Mouse (Mus musculus) forebrain, embryonic 15.5 days (tissue): ENCODE measurements around the gene Pikfyve. TPM values are rescaled to one million over a fixed set of nuclear protein-coding genes. Genes with fewer than 3 reads are reported as not detected.

Source experiments
- ATAC-seq: fragments of 200-750 bp; cut with Nextera tagmentation; replicated peaks from 2 replicates; pipeline ENCODE4 v1.8.0; 2017; ENCODE audit warnings: mild to moderate bottlenecking, moderate TSS enrichment, moderate library complexity
- H3K27ac ChIP-seq: fragments of 300-500 bp; sonication (generic); replicated peaks from 2 replicates; pipeline ENCODE4 v1.5.1; 2015; ENCODE audit warnings: mild to moderate bottlenecking, inconsistent platforms
- H3K27me3 ChIP-seq: fragments of 300-500 bp; sonication (generic); 2 replicates; pipeline ENCODE4 v1.6.1; 2015; ENCODE audit warnings: inconsistent platforms
- H3K36me3 ChIP-seq: fragments of 300-500 bp; sonication (generic); 2 replicates; pipeline ENCODE4 v1.6.1; 2015; ENCODE audit warnings: mild to moderate bottlenecking, inconsistent platforms
- H3K4me1 ChIP-seq: fragments of 300-500 bp; sonication (generic); 2 replicates; pipeline ENCODE4 v1.6.1; 2015; ENCODE audit warnings: inconsistent platforms
- H3K4me2 ChIP-seq: fragments of 300-500 bp; sonication (generic); replicated peaks from 2 replicates; pipeline ENCODE4 v1.6.1; 2015; ENCODE audit warnings: mild to moderate bottlenecking, inconsistent platforms
- H3K4me3 ChIP-seq: fragments of 300-500 bp; sonication (generic); 2 replicates; pipeline ENCODE4 v1.5.1; 2015; ENCODE audit warnings: mild to moderate bottlenecking, inconsistent platforms
- H3K9ac ChIP-seq: fragments of 300-500 bp; sonication (generic); replicated peaks from 2 replicates; pipeline ENCODE4 v1.6.1; 2015; ENCODE audit warnings: mild to moderate bottlenecking, inconsistent platforms
- H3K9me3 ChIP-seq: fragments of 300-500 bp; sonication (generic); 2 replicates; pipeline ENCODE4 v1.6.1; 2016; ENCODE audit warnings: inconsistent platforms
- WGBS: fragments of 180-500 bp; shearing (Covaris S2); methylation state at CpG from one replicate; pipeline ENCODE4 v1.1.7; 2015; ENCODE audit warnings: mixed read lengths; 5-methylcytosine and 5-hydroxymethylcytosine counted together
- polyA plus RNA-seq: library from polyadenylated mRNA; unstranded; fragments of >200 nt; fragmentation: Nextera tagmentation; extraction: Ambion mirVana; gene quantifications from 2 replicates; pipeline ENCODE4 v1.2.1, GENCODE M21; 2015

Pikfyve gene
- polyA plus RNA-seq, 1 experiment from 2014 or later = 16.5 TPM

GRCm38 (mm10) chr1:65245637-65246036 is 59.2 kb downstream of the Pikfyve start:
- Histone ChIP-seq H3K36me3 (peaks cover 19% of the 10 kb centered on the region), H3K4me1 (no peaks in the 10 kb centered on the region), H3K27me3 (no peaks in the 10 kb centered on the region), H3K9ac (no peak overlapping the region), H3K9me3 (no peaks in the 10 kb centered on the region), H3K4me2 (no peak overlapping the region), H3K4me3 (no peak overlapping the region), H3K27ac (no peak overlapping the region)
- 90% methylated on average over 1 of the region's 1 CpGs for WGBS
- ATAC-seq = no peak

- Histone ChIP-seq H3K9me3 (no peaks in the 10 kb centered on the region), H3K27ac (no peak overlapping the region), H3K27me3 (no peaks in the 10 kb centered on the region), H3K4me3 (no peak overlapping the region), H3K36me3 (0 out of 2 replicates have a peak, but pooled peaks cover 3% of the 10 kb centered on the region), H3K4me2 (no peak overlapping the region), H3K4me1 (no peaks in the 10 kb centered on the region), H3K9ac (no peak overlapping the region)
- no peak for ATAC-seq
- WGBS = 71% methylated on average over 3 of the region's 3 CpGs
Measured at GRCm38 (mm10) chr1:65280461-65280860, 94.0 kb downstream of the Pikfyve start.

GRCm38 (mm10) chr1:65281756-65282155 is 95.3 kb downstream of the Pikfyve start, which contains the start of gene Pth2r:
TSS of gene Pth2r (plus strand) at chr1:65282056.
- Histone ChIP-seq H3K4me1 (no peaks in the 10 kb centered on the region), H3K36me3 (0 out of 2 replicates have a peak, but pooled peaks cover 2% of the 10 kb centered on the region), H3K9me3 (no peaks in the 10 kb centered on the region), H3K9ac (no peak within 1 kb of the TSS), H3K4me2 (no peak within 1 kb of the TSS), H3K4me3 (no peak within 1 kb of the TSS), H3K27ac (no peak within 1 kb of the TSS), H3K27me3 (no peaks in the 10 kb centered on the region)
- no peak for ATAC-seq
- WGBS = 69% methylated on average over 6 of the region's 6 CpGs

GRCm38 (mm10) chr1:65282766-65283165 is 96.3 kb downstream of the Pikfyve start:
- Histone ChIP-seq H3K27ac (no peak overlapping the region), H3K4me3 (no peak overlapping the region), H3K4me2 (no peak overlapping the region), H3K4me1 (no peaks in the 10 kb centered on the region), H3K27me3 (no peaks in the 10 kb centered on the region), H3K36me3 (no peaks in the 10 kb centered on the region), H3K9me3 (no peaks in the 10 kb centered on the region), H3K9ac (no peak overlapping the region)
- ATAC-seq = peak; percentile 88
- 10% methylated on average over 6 of the region's 6 CpGs for WGBS

- H3K27ac ChIP-seq = no peak overlapping the region
- ATAC-seq = no peak
- peaks cover 11% of the 10 kb centered on the region for H3K4me1 ChIP-seq
- H3K4me2 ChIP-seq = no peak overlapping the region
- H3K4me3 ChIP-seq = no peak overlapping the region
- no peak overlapping the region for H3K9ac ChIP-seq
- H3K9me3 ChIP-seq = no peaks in the 10 kb centered on the region
- H3K36me3 ChIP-seq = no peaks in the 10 kb centered on the region
- peaks cover 11% of the 10 kb centered on the region for H3K27me3 ChIP-seq
- 81% methylated on average over 3 of the region's 3 CpGs for WGBS
Measured at GRCm38 (mm10) chr1:65308476-65308875, 122.0 kb downstream of the Pikfyve start.

DNA sequence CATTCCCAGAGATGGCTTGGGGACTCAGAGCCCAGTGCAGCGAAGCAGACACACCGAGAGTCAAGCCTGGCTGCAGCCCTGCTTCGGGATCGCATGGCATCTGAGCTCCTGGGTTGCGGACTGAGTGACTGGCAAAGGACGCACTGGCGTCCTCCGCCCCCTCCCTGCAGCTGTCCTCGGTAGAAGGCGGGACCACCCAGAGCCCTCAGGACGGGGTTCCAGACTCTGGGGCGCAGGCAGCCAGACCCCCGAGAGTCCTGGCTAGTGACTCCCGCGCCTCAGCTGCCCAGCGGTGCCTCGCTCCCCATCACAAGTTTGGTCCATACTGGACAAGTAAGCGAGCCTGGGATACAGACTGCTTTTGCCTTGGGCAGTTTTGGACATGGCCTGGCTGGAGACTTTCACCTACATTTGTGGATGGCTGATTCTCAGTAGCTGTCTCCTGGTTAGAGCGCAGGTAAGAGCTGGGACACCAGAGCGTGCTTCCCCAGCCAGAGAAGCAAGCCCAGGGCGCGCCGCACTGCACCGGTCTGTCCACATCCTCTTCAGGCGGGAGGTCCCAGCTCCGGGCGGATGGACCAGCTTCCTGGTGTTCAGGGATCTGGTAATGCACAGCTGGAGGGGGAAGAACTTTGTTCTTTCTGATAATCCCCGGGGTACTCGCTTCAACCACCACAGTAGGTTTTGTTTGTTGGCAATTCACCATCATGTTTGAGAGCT is 124.9 kb downstream of the Pikfyve start:
- Histone ChIP-seq H3K27me3 (peaks cover 11% of the 10 kb centered on the region), H3K27ac (no peak overlapping the region), H3K4me1 (peaks cover 11% of the 10 kb centered on the region), H3K4me3 (peak overlapping the region; percentile 40), H3K36me3 (no peaks in the 10 kb centered on the region), H3K9ac (peak overlapping the region; percentile 45), H3K9me3 (no peaks in the 10 kb centered on the region), H3K4me2 (peak overlapping the region; percentile 76)
- WGBS = under 1% methylated on average over 29 of the region's 29 CpGs
- ATAC-seq = peak; percentile 87

GRCm38 (mm10) chr1:65312118-65312517 is 125.6 kb downstream of the Pikfyve start:
- 13% methylated on average over 7 of the region's 7 CpGs for WGBS
- ATAC-seq = peak; percentile 38
- no peak overlapping the region for H3K9ac ChIP-seq

DNA sequence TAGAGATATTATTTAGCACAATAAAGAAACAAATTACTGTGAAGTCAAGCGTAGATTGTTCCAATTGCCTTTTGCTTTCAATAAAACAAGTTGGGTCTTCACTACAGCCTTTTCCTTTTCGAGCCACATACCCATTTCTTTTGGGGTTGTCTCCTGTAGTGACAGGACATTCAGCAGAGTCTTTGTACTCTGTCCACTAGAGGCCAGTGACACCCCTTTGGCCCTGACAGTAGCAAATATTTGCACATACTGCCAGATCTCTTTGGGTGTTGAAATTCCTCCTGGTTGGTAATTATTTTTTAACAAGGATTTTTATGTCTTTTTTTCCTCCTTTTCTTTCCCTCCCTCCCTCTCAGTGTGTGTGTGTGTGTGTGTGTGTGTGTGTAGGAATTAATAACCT is 126.4 kb downstream of the Pikfyve start:
- ATAC-seq = no peak

More at GRCm38 (mm10) chr1:65312118-65312517, 125.6 kb downstream of the Pikfyve start:
- Histone ChIP-seq H3K4me1 (peaks cover 11% of the 10 kb centered on the region), H3K4me3 (peak overlapping the region; percentile 40), H3K36me3 (no peaks in the 10 kb centered on the region), H3K9me3 (no peaks in the 10 kb centered on the region), H3K27me3 (peaks cover 11% of the 10 kb centered on the region), H3K27ac (no peak overlapping the region), H3K4me2 (peak overlapping the region; percentile 76)

GRCm38 (mm10) chr1:65314054-65315021 is 127.9 kb downstream of the Pikfyve start:
- WGBS = 57% methylated on average over 13 of the region's 13 CpGs
- H3K27ac ChIP-seq = no peak overlapping the region
- ATAC-seq = no peak
- peaks cover 11% of the 10 kb centered on the region for H3K4me1 ChIP-seq
- H3K9ac ChIP-seq = no peak overlapping the region
- no peak overlapping the region for H3K4me2 ChIP-seq
- no peaks in the 10 kb centered on the region for H3K36me3 ChIP-seq
- peaks cover 11% of the 10 kb centered on the region for H3K27me3 ChIP-seq
- no peaks in the 10 kb centered on the region for H3K9me3 ChIP-seq
- H3K4me3 ChIP-seq = no peak overlapping the region

More for the DNA sequence above, 126.4 kb downstream of the Pikfyve start:
- Histone ChIP-seq H3K9me3 (no peaks in the 10 kb centered on the region), H3K9ac (no peak overlapping the region), H3K4me3 (no peak overlapping the region), H3K4me1 (peaks cover 11% of the 10 kb centered on the region), H3K36me3 (no peaks in the 10 kb centered on the region), H3K27me3 (peaks cover 11% of the 10 kb centered on the region), H3K27ac (no peak overlapping the region), H3K4me2 (no peak overlapping the region)
- 51% methylated on average over 2 of the region's 2 CpGs for WGBS

DNA sequence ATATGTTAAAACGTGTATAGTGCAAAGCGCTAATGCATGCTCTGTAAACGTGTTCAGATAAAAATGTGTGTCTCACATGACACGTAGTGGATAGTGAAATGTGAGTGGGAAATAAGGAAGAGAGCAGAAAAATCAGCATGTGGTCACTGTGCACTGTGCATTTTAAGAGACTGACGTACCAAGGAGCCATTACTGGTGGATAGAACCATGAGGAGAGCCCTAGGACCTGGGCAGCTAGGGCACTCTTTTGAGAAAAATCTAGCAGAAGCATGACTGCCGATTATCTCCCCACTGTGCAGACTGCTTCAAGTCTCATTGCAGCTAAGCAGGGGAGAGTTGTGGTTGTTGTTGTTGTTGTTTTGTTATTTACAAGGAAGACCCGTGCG is 128.5 kb downstream of the Pikfyve start:
- Histone ChIP-seq H3K4me2 (no peak overlapping the region), H3K9me3 (no peaks in the 10 kb centered on the region), H3K36me3 (no peaks in the 10 kb centered on the region), H3K4me1 (peaks cover 11% of the 10 kb centered on the region), H3K9ac (no peak overlapping the region), H3K4me3 (no peak overlapping the region), H3K27ac (no peak overlapping the region), H3K27me3 (peaks cover 11% of the 10 kb centered on the region)
- 85% methylated on average over 8 of the region's 8 CpGs for WGBS
- no peak for ATAC-seq
